Mouse (Mus musculus) adrenal gland, adult 2 months (tissue): ENCODE data around the gene Egfr. TPM values are rescaled to one million over a fixed set of nuclear protein-coding genes. Genes with fewer than 3 reads are reported as not detected.
A peak's percentile ranks its signal among the peaks of the same experiment; 100 is the strongest.

Source experiments
- DNase-seq: peaks from one replicate; pipeline ENCODE4 v3.0.0; 2021
- polyA plus RNA-seq: library from polyadenylated mRNA; depleted of rRNA; stranded (reverse); fragments of >200 nt; gene quantifications from 2 replicates; pipeline ENCODE4 v1.2.3, GENCODE M21; 2012
- total RNA-seq, 2 experiments: library from RNA; stranded (reverse); gene quantifications; 2 replicates each; pipeline ENCODE4 v1.2.3; 2021

The Egfr gene
- total and polyA plus RNA-seq, 3 experiments, result 9.5 to 17.8 (median 10.0) TPM

DNA sequence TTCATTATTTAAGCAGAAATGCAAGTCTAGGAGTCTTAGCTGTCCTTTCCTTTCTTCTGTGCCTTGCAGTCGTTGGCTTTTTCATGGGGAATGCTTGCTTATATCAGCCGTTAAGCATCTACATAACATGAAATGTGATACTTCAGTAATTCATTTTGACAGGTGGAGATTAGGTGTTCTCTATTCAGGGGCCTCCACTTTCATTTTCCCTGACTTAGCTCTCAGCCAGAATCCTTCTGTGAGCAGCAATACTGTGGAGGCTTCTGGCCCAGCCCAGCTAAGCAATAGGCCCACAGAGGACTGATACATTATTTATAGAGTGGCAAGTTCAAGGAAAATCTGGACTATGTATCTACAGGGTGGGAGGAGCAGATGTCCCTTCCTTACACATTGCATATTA, 25.0 kb downstream of the Egfr start:
- DNase-seq, result no peak

- DNase-seq, result no peak
Observed at GRCm38 (mm10) chr11:16781604-16782003, 29.6 kb downstream of the Egfr start.

GRCm38 (mm10) chr11:16783926-16784659, 32.1 kb downstream of the Egfr start:
- DNase-seq, result no peak

DNA sequence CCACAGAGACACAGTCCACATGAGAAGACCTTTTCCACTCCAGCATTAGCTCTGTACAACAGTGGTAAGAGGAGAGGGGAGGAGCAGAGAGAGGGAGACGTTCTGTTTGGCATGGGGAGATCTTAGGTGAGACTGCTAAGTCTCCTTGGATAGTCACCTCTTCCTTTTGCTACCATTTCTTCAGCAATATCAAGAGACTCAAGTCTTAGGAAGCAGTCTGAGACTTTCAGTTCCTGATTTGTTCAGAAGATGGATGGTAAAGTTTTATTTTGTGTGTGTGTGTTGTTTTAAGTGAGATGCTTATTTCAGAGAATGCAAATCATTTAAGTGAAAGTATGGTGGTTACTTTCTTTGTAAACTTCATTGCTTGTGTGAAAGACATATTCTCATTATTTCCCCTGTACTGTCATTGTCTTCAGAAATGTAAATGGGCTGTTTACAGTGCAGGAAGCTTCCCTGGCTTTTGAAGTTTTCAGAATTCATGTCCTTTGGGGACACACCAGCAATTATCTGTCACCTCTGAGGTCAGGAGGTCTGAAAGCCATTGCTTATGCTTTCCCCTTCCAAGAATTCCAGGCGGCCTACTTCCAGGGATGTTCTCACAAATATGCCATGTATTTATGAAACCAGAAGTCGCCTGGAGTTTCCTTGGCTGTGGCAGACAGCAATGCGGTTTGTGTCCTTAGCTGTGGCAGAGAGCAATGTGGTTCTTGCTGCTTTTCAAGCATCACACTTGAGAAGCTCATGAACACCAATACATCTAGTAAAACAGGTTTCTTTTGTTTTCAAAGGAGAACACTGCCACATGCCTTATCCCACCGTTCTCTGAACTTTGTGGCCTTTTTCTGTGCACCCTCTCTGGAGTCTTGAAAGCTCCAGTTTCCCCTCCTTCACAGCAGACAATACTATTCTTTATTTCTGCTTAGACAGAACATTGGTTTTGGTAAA, 40.9 kb downstream of the Egfr start:
- no peak for DNase-seq

DNA sequence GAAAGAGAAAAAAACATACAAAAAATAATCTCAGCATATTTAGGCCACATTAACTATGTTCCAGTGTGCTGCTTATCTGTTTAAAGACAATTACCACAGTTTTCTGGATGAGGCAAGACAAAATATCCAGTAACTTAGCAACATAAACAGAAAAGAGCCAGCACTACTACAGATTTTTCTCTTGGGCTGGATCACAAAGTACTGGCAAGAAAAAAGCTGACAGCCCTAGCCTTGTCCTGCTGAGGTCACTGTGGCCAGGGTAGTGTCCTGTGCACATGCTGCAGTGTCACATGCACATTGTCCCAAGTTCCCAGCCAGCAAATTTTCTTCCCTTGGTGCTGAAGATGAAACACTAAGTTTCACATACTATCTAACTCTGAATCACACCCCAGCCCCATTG, 43.0 kb downstream of the Egfr start:
- peak; percentile 36 for DNase-seq

DNA sequence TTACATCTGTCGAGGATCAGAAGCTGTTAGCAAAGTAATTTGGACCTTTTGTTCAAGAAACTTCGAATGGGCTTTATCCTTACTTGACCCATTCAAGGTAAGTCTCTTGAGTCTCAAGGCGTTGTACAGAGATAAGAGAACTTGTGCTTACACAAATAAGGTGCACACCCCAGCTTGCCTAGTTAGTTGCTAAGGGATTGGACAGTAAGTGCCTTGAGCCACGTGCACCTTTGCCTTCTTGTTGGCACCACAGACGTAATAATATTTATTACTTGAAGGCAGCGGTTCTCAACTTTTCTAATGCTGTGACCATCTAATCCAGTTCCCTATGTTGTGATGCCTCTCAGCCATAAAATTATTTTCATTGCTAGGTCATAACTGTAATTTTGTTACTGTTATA, 43.5 kb downstream of the Egfr start:
- no peak for DNase-seq

- DNase-seq, result no peak
Observed at GRCm38 (mm10) chr11:16797456-16797855, 45.5 kb downstream of the Egfr start.

DNA sequence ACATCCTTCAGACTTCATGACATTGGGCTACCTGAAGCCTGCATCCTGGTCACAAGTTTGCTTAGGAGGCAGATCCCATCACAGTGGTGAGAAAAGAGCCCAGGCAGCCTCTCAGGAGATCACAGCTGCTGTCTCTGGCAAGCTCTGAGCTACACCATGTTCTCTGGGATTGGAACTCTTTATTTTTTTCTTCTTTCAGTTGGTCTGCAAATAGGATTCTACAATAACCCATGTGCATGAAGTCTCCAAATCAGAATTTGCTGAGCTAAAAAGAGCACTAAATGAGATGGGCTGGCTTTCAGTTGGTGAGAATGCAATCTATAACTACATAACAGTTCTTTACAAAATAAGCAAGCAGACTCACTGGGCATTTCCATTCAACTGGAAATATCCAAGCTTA, 46.1 kb downstream of the Egfr start:
- DNase-seq, result no peak

GRCm38 (mm10) chr11:16800507-16800906, 48.5 kb downstream of the Egfr start:
- DNase-seq, result peak; percentile 79

DNA sequence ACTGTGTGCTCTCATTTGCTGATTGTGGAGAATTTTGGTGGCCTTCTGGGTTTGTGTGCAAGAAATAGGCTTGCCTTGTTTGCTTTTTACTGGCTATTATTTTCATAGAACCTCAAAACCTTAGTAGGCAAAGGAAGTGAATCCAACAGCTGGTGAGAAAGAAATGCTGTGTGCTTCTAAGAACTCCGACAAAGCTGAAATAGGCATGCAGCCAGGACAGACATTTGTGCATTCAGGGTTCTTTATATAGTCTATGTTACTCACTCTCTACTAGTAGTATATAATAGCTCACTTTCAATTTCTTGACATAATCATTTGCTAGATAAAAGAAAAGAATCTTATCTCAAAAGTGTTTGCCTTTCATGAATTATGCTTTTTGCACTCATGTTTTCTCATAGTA, 50.7 kb downstream of the Egfr start:
- no peak for DNase-seq

- no peak for DNase-seq
Observed at GRCm38 (mm10) chr11:16804016-16804415, 52.0 kb downstream of the Egfr start.

DNA sequence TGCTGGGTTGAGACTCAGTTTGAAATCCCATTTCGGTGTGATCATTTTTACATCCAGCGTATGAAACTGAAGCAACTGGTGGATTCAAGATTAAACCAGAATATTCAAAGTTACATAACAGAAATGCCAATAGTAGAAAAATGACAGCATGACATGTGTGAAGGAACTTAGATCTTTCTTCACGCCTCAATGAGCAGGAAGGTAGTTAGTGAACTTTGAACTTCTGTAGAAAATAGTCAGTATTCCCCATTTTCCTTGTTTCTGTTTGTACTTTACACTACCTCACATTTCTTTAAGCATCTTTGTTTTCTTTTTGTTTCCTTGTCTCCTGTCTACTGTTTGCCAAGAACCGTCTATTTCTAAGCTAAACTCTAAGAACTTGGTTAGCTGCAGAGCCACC, 53.9 kb downstream of the Egfr start:
- DNase-seq, result no peak

GRCm38 (mm10) chr11:16809161-16809967, 57.4 kb downstream of the Egfr start:
- DNase-seq, result no peak

DNA sequence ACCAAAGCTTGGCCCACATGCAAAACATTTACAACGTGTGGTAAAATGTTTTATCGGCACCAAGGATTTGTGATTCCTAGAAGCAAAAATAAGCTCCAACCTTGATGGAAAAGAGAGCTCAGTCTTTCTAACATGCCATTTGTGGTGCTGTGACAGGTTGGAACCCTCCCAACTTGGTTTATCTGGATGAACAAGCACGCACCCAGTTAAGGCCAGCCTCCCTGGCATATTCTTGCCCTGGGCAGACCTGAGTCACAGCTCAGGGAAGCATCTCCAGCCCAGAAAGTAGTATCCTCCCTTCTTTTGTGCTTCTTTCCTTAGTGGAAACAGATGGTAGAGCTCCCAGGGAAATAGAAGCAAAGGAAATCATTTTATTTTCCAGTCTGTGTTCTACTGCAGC, 58.1 kb downstream of the Egfr start:
- peak; percentile 42 for DNase-seq

DNA sequence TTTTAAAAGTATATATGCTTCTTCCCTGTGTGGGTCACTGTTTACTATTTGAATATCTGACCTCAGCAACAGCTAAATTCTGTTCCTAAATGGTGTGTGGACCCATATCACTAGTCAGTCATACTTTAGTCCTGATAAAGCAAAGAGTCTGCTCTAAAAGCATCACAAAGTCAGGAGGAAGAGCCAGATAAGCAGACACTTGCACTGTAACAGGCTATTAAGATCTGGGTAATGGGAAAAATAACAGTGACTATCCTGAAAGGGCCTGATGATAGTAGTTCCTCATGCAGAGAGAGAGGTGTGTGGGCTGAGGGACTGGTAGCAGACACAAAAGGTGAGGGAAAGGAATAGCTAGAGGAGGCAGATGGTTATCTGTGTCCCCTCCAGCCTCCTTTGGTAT, 61.3 kb downstream of the Egfr start:
- no peak for DNase-seq

DNA sequence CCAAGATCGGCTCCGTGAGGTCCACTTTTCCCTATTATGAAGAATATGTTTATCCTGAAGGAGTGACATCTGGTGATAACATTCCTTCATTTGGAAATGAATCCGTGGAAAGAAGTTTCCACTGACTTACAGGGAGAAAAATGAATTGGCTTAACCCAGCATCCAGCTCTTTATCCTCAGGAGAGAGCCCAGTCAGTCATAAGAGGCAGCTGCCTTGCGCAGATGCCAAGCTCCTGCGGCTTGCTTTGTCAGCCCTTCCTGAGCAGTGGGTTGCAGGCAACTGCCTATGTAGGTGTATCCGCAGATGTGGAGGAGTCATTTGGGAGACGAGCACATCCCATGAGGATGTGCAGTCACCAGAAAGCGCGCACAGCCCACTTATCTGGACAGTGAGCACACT, 64.4 kb downstream of the Egfr start:
- no peak for DNase-seq

- no peak for DNase-seq
Observed at GRCm38 (mm10) chr11:16817336-16818034, 65.5 kb downstream of the Egfr start.

DNA sequence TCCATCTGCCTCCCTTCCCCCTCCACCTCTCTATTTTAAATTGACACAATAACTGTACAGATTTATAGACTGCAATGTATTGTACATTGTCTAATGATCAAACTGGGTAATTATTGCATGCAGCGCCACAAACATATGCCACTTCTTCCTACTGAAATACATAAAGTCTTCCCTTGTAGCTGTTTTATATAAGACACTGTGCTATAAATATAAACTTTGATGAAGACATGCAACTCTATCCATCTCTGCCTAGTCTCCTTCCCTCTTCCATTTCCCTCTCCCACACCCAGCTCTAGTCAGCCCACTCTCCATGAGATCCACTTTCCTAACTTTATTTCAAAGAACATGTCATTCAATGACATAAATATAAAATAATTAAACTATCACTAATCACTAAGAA, 67.4 kb downstream of the Egfr start:
- DNase-seq, result no peak

- no peak for DNase-seq
Observed at GRCm38 (mm10) chr11:16820138-16820537, 68.1 kb downstream of the Egfr start.

DNA sequence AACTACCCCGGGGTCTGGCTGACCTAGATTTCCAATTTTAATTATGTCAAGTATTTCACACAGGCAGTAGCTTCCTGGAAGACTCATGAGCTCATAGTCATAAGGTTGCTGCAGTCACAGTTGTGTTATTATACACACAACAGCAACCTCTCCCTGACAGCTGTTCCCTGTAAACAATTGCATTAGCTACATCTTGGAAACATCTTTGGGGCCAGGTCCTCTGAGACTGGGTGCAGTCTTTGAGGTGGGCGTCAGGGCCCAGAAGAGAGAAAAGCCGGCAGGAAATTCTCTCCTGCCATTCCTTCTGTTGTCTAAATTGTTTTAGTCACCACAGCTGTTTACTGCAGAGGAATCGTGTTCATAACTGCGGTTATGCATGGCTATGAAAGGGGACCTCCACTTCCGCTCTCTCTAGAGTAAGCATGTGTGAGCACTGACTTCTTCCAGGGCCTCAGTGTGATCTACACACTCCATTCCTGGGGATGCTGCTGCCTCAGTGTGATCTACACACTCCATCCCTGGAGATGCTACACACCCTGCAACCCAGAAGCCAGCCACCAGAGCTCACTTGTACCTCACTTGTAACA, 69.8 kb downstream of the Egfr start:
- DNase-seq, result no peak

DNA sequence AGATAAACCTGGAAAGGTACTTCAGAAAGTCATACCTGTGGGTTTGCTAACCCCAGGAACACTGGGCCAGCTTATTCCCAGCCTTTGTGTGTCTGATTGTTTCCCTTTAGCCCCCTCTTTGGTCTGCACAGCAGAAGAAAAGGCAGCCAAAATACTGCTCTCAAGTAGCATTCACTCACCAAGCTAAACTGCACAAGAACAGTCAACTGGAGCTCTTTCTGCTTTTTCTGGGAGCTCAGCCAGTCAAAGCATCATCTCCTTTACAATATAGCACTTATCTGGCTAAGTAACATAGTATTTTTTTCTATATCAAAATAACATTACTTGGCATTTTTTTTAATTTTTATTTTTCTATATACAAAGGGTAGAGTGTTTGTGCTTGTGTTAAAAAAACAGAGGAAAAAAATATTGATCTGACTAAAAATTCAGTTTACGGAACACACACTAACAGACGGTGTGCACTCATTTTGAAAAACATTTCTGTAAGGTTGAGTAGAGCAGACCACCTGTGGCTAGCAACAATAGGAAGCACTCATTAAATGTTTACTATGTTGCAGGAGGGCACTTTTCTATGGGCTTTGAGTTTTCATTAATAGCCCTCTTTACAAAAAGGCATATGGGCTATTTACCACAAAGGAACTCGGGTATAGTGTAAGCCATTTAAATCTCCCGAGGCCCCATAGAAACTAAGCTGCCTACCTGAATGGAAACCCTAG, 72.0 kb downstream of the Egfr start:
- no peak for DNase-seq
